Comparison of ENCODE assay signal across 8 mouse cellular contexts in the genomic region with DNA sequence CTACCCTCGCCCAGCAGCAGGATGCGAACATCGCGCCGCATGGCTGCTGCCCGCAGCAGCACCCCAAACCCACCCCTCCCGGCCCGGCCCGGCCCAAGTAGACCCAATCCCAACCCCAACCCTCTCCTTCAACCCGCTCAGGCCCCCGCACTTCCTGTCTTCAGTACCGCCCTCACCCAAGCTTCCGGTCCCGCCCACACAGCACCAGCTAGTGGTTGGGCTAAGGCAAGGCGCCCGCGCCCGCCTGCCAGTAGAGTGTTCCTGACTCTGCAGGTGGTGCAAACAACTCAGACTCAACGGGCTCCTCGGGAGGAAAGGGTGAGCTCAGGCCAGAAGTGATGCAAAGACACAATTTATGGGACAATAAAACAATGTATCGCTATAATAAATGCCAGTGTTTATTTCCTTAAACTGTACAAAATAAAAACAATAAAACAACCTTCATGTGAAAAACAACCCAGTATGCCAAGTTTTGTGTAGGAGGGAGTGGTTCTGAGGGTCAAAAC. TPM values are rescaled to one million over a fixed set of nuclear protein-coding genes. Genes with fewer than 3 reads are reported as not detected.
DNase-seq lines count a peak whose midpoint lies in the region; ATAC-seq and TF ChIP-seq lines count a peak whose summit lies in the region.

A gene (minus strand): TSS at position 456 of the 506 bp plus-strand sequence.

- no peaks in the 10 kb centered on the region for H3K9me3 ChIP-seq in forebrain, embryonic 11.5 days (ENCODE audit: control insufficient read depth, low read length)
- no peaks in the 10 kb centered on the region for H3K9me3 ChIP-seq in heart, embryonic 16.5 days (replicated peaks; ENCODE audit: control insufficient read depth, low read length)
- no peaks in the 10 kb centered on the region for H3K9me3 ChIP-seq in liver, embryonic 16.5 days (replicated peaks; ENCODE audit: control insufficient read depth, low read length)
- H3K9me3 ChIP-seq in neural tube, embryonic 13.5 days: no peaks in the 10 kb centered on the region

- H3K27me3 ChIP-seq in forebrain, embryonic 11.5 days (ENCODE audit: control insufficient read depth, insufficient read depth, low read length): no peaks in the 10 kb centered on the region
- H3K27me3 ChIP-seq in heart, embryonic 16.5 days (ENCODE audit: control insufficient read depth, insufficient read depth, low read length): no peaks in the 10 kb centered on the region
- H3K27me3 ChIP-seq in liver, embryonic 16.5 days (ENCODE audit: control insufficient read depth, insufficient read depth, low read depth, low read length): no peaks in the 10 kb centered on the region
- no peaks in the 10 kb centered on the region for H3K27me3 ChIP-seq in neural tube, embryonic 13.5 days
- no peaks in the 10 kb centered on the region for H3K27me3 ChIP-seq in testis, adult 2 months (ENCODE audit: control insufficient read depth, insufficient read depth, low read length)

- H3K27ac ChIP-seq in forebrain, embryonic 11.5 days (ENCODE audit: low read depth, low read length): peak within 1 kb of the TSS; percentile 25; the same call in 1 of the 2 replicates
- peak within 1 kb of the TSS; percentile 91 for H3K27ac ChIP-seq in heart, embryonic 16.5 days (ENCODE audit: low read length)
- H3K27ac ChIP-seq in liver, embryonic 16.5 days (ENCODE audit: low read length): peak within 1 kb of the TSS; percentile 84
- peak within 1 kb of the TSS; percentile 69 for H3K27ac ChIP-seq in neural tube, embryonic 13.5 days (replicated peaks)
- H3K27ac ChIP-seq in testis, adult 2 months (ENCODE audit: control insufficient read depth, insufficient read depth, low read depth, low read length): peak within 1 kb of the TSS; percentile 55

- peaks cover 6% of the 10 kb centered on the region for H3K4me1 ChIP-seq in forebrain, embryonic 11.5 days (replicated peaks; ENCODE audit: control insufficient read depth, insufficient read depth, low read length)
- peaks cover 12% of the 10 kb centered on the region for H3K4me1 ChIP-seq in heart, embryonic 16.5 days (ENCODE audit: control insufficient read depth, insufficient read depth, low read length)
- H3K4me1 ChIP-seq in liver, embryonic 16.5 days (ENCODE audit: control insufficient read depth, low read depth, low read length): peaks cover 21% of the 10 kb centered on the region
- peaks cover 18% of the 10 kb centered on the region for H3K4me1 ChIP-seq in neural tube, embryonic 13.5 days (replicated peaks)
- H3K4me1 ChIP-seq in testis, adult 2 months (ENCODE audit: control insufficient read depth, insufficient read depth, low read length): peaks cover 5% of the 10 kb centered on the region

- peaks cover 22% of the 10 kb centered on the region for H3K36me3 ChIP-seq in forebrain, embryonic 11.5 days (ENCODE audit: control insufficient read depth, insufficient read depth, low read length)
- H3K36me3 ChIP-seq in heart, embryonic 16.5 days (ENCODE audit: control insufficient read depth, insufficient read depth): peaks cover 33% of the 10 kb centered on the region
- peaks cover 30% of the 10 kb centered on the region for H3K36me3 ChIP-seq in liver, embryonic 16.5 days (ENCODE audit: control insufficient read depth, insufficient read depth)
- peaks cover 68% of the 10 kb centered on the region for H3K36me3 ChIP-seq in neural tube, embryonic 13.5 days
- no peaks in the 10 kb centered on the region for H3K36me3 ChIP-seq in testis, adult 2 months (ENCODE audit: control insufficient read depth, insufficient read depth, low read length)

- ATAC-seq in forebrain, embryonic 11.5 days (replicated peaks; ENCODE audit: low FRiP score): peak; percentile 96
- peak; percentile 94 for ATAC-seq in heart, embryonic 16.5 days (replicated peaks; ENCODE audit: extremely low read depth, insufficient read depth, low FRiP score)
- peak; percentile 94 for ATAC-seq in liver, embryonic 16.5 days (ENCODE audit: low read depth)
- ATAC-seq in neural tube, embryonic 13.5 days (ENCODE audit: low read depth): peak; percentile 94

- TF ChIP-seq CTCF in testis, adult 2 months (IDR thresholded peaks at IDR 0.05; ENCODE audit: control insufficient read depth, insufficient read depth, insufficient replicate concordance, low read depth, low read length): peak; percentile 16; the same call in 1 of the 2 replicates

- TF ChIP-seq POLR2A in testis, adult 2 months (IDR thresholded peaks at IDR 0.05; ENCODE audit: control insufficient read depth, low read depth, low read length): peak; percentile 63

- peak within 1 kb of the TSS; percentile 83 for H3K4me3 ChIP-seq in forebrain, embryonic 11.5 days (ENCODE audit: low read depth, low read length)
- H3K4me3 ChIP-seq in heart, embryonic 16.5 days (ENCODE audit: low read length): peak within 1 kb of the TSS; percentile 94
- peak within 1 kb of the TSS; percentile 87 for H3K4me3 ChIP-seq in liver, embryonic 16.5 days (ENCODE audit: low read depth, low read length)
- peak within 1 kb of the TSS; percentile 86 for H3K4me3 ChIP-seq in neural tube, embryonic 13.5 days
- peak within 1 kb of the TSS; percentile 81 for H3K4me3 ChIP-seq in testis, adult 2 months (ENCODE audit: control insufficient read depth, low read depth, low read length)

- 3% methylated on average over 21 of the region's 21 CpGs for WGBS in forebrain, embryonic 11.5 days
- WGBS in heart, embryonic 16.5 days: 1% methylated on average over 21 of the region's 21 CpGs
- under 1% methylated on average over 21 of the region's 21 CpGs for WGBS in liver, embryonic 16.5 days (ENCODE audit: insufficient replicate concordance)
- under 1% methylated on average over 21 of the region's 21 CpGs for WGBS in neural tube, embryonic 13.5 days

- peak within 1 kb of the TSS; percentile 97 for H3K4me2 ChIP-seq in forebrain, embryonic 11.5 days (ENCODE audit: low read depth, low read length, severe bottlenecking)
- peak within 1 kb of the TSS; percentile 79 for H3K4me2 ChIP-seq in heart, embryonic 16.5 days (ENCODE audit: low read depth, low read length)
- H3K4me2 ChIP-seq in liver, embryonic 16.5 days (ENCODE audit: low read depth, low read length): peak within 1 kb of the TSS; percentile 87
- H3K4me2 ChIP-seq in neural tube, embryonic 13.5 days: peak within 1 kb of the TSS; percentile 95

- peak; percentile 92 to 96 for DNase-seq in CD8-positive naive resting alpha-beta T cell, adult 2 months (ENCODE audit: low read depth in 2 of 2, low spot score in 2 of 2)
- DNase-seq in c-Kit-positive CD71-negative TER-119-negative erythroid progenitor cells, embryonic 14.5 days (ENCODE audit: low read depth): peak; percentile 93
- peak; percentile 96 for DNase-seq in forebrain, embryonic 11.5 days (ENCODE audit: low spot score)
- peak; percentile 96 to 97 for DNase-seq in kidney, postnatal 4 days

- H3K9ac ChIP-seq in forebrain, embryonic 11.5 days (ENCODE audit: low read length): peak within 1 kb of the TSS; percentile 84
- peak within 1 kb of the TSS; percentile 96 for H3K9ac ChIP-seq in heart, embryonic 16.5 days (ENCODE audit: low read length)
- peak within 1 kb of the TSS; percentile 87 for H3K9ac ChIP-seq in liver, embryonic 16.5 days (ENCODE audit: low read depth, low read length)
- H3K9ac ChIP-seq in neural tube, embryonic 13.5 days: peak within 1 kb of the TSS; percentile 86

RNA-seq across cellular contexts. Expression of the gene that starts here (rescaled TPM):
- 9.1 and 12.2 TPM in 2 replicates for polyA plus RNA-seq in forebrain, embryonic 11.5 days (2014; fragmentation: Nextera tagmentation; extraction: Ambion mirVana)
- 31.6 and 32.7 TPM in 2 replicates for polyA plus RNA-seq in heart, embryonic 16.5 days (2015; fragmentation: Nextera tagmentation; extraction: Ambion mirVana)
- polyA plus RNA-seq in liver, embryonic 16.5 days (2015; fragmentation: Nextera tagmentation; extraction: Ambion mirVana): 11.4 and 12.3 TPM in 2 replicates
- 15.4 and 18.3 TPM in 2 replicates for polyA plus RNA-seq in neural tube, embryonic 13.5 days (2015; fragmentation: Nextera tagmentation; extraction: Ambion mirVana)
- 37.5 and 38.7 TPM in 2 replicates for polyA plus RNA-seq in testis, adult 2 months (2012; rRNA removed)

Comparison
In these comparisons a context has a peak if more than half of its experiments do, and no peak if none do; other contexts are left out.
1. Peak in every context shown above with its lines: DNase-seq, ATAC-seq, H3K4me3 ChIP-seq and H3K27ac ChIP-seq.
2. H3K27ac ChIP-seq: peak in every context shown above with its lines; median percentile 91 in heart, embryonic 16.5 days; 84 in liver, embryonic 16.5 days; 69 in neural tube, embryonic 13.5 days; 55 in testis, adult 2 months; 25 in forebrain, embryonic 11.5 days.